Mouse (Mus musculus) CH12.LX (cell line): Measurements from ENCODE around the gene Tcea2. TPM values are rescaled to one million over a fixed set of nuclear protein-coding genes. Genes with fewer than 3 reads are reported as not detected.

Experiments used
- DNase-seq: peaks from one replicate; pipeline ENCODE4 v3.0.0-alpha.2; 2013; ENCODE audit errors: extremely low read depth
- H3K27ac ChIP-seq: 2 replicates; pipeline ENCODE4 v1.5.1; 2012; ENCODE audit warnings: low read depth, mild to moderate bottlenecking, control low read depth, moderate library complexity; ENCODE audit not compliant: insufficient read depth
- H3K27me3 ChIP-seq: replicated peaks from 2 replicates; pipeline ENCODE3; 2012; ENCODE audit warnings: inconsistent platforms
- H3K36me3 ChIP-seq, 2 experiments: replicated peaks in 1 of 2; 2 replicates each; pipeline versions ENCODE3 to v1.6.1; 2012; ENCODE audit warnings: inconsistent platforms in 1 of 2, low read length in 1 of 2, mild to moderate bottlenecking in 1 of 2, mixed read lengths in 1 of 2, moderate library complexity in 1 of 2; ENCODE audit not compliant: control insufficient read depth in 1 of 2, insufficient read depth in 1 of 2
- H3K4me1 ChIP-seq, 2 experiments: 2 replicates each; pipeline ENCODE4 v1.6.1; 2012; ENCODE audit warnings: inconsistent platforms in 1 of 2, moderate library complexity in 1 of 2; ENCODE audit not compliant: insufficient read depth in 2 of 2, control insufficient read depth in 1 of 2
- H3K4me2 ChIP-seq: 2 replicates; pipeline ENCODE4 v1.6.1; 2012; ENCODE audit warnings: low read depth, mild to moderate bottlenecking, control low read depth; ENCODE audit not compliant: poor library complexity, insufficient read depth, severe bottlenecking
- H3K4me3 ChIP-seq, 3 experiments: fragments of 150-350 bp in 1 of 3; sonication (generic) in 1 of 3; replicated peaks in 1 of 3; 2 replicates each; pipeline versions ENCODE3 to v1.5.1; 2011 to 2012; ENCODE audit warnings: low read depth in 2 of 3, low read length in 2 of 3, mild to moderate bottlenecking in 2 of 3, moderate library complexity in 2 of 3, control low read depth in 1 of 3, improper control_type of control experiment in 1 of 3, inconsistent platforms in 1 of 3, mixed read lengths in 1 of 3; ENCODE audit not compliant: poor library complexity in 1 of 3
- H3K79me2 ChIP-seq: replicated peaks from 2 replicates; pipeline ENCODE4 v1.6.1; 2012; ENCODE audit warnings: mild to moderate bottlenecking, moderate library complexity; ENCODE audit not compliant: control insufficient read depth, poor library complexity, insufficient read depth, severe bottlenecking; ENCODE audit errors: extremely low read depth
- H3K9ac ChIP-seq: 2 replicates; pipeline ENCODE4 v1.6.1; 2012; ENCODE audit warnings: low read depth, mild to moderate bottlenecking, control low read depth, moderate library complexity; ENCODE audit not compliant: insufficient read depth
- H3K9me3 ChIP-seq: replicated peaks from 2 replicates; pipeline ENCODE3; 2012; ENCODE audit warnings: low read length, inconsistent platforms, mixed read lengths
- BHLHE40 ChIP-seq: IDR thresholded peaks from 2 replicates; pipeline ENCODE4 v1.6.1; 2011; ENCODE audit warnings: mild to moderate bottlenecking, low read depth, low read length, improper control_type of control experiment
- CHD1 ChIP-seq: IDR thresholded peaks from 2 replicates; pipeline ENCODE4 v1.6.1; 2012; ENCODE audit warnings: low read depth, low read length, improper control_type of control experiment, inconsistent platforms
- CHD2 ChIP-seq: IDR thresholded peaks from 2 replicates; pipeline ENCODE4 v1.6.1; 2011; ENCODE audit warnings: low read length, improper control_type of control experiment
- CTCF ChIP-seq, 2 experiments: IDR thresholded peaks in 1 of 2; conservative IDR thresholded peaks in 1 of 2; 2 replicates each; pipeline ENCODE4 v1.5.1; 2011 to 2012; ENCODE audit warnings: low read depth in 2 of 2, low read length in 2 of 2, improper control_type of control experiment in 1 of 2, inconsistent platforms in 1 of 2, mild to moderate bottlenecking in 1 of 2, moderate library complexity in 1 of 2
- E2F4 ChIP-seq: IDR thresholded peaks from 2 replicates; pipeline ENCODE4 v1.6.1; 2011; ENCODE audit warnings: low read depth, low read length, improper control_type of control experiment; ENCODE audit not compliant: insufficient replicate concordance
- ELF1 ChIP-seq: IDR thresholded peaks from 2 replicates; pipeline ENCODE4 v1.6.1; 2014; ENCODE audit warnings: low read depth, mild to moderate bottlenecking, inconsistent platforms, low read length, improper control_type of control experiment
- EP300 ChIP-seq: IDR thresholded peaks from 2 replicates; pipeline ENCODE4 v1.6.1; 2011; ENCODE audit warnings: low read length, improper control_type of control experiment
- ETS1 ChIP-seq: conservative IDR thresholded peaks from 2 replicates; pipeline ENCODE4 v1.6.1; 2012; ENCODE audit warnings: low read depth, mild to moderate bottlenecking, inconsistent platforms, low read length, improper control_type of control experiment, moderate library complexity
- GABPA ChIP-seq: IDR thresholded peaks from 2 replicates; pipeline ENCODE4 v1.6.1; 2012; ENCODE audit warnings: low read depth, low read length, improper control_type of control experiment, inconsistent platforms; ENCODE audit not compliant: insufficient replicate concordance
- IRF4 ChIP-seq: IDR thresholded peaks from 2 replicates; pipeline ENCODE4 v1.6.1; 2014; ENCODE audit warnings: low read depth, mild to moderate bottlenecking, inconsistent platforms, low read length, improper control_type of control experiment
- JUN ChIP-seq: IDR thresholded peaks from 2 replicates; pipeline ENCODE4 v1.6.1; 2011; ENCODE audit warnings: low read depth, mild to moderate bottlenecking, low read length, improper control_type of control experiment, moderate library complexity; ENCODE audit not compliant: insufficient read depth
- JUND ChIP-seq: conservative IDR thresholded peaks from 2 replicates; pipeline ENCODE4 v1.6.1; 2011; ENCODE audit warnings: low read depth, low read length, improper control_type of control experiment
- KAT2A ChIP-seq: IDR thresholded peaks from 2 replicates; pipeline ENCODE4 v1.6.1; 2012; ENCODE audit warnings: low read length, improper control_type of control experiment, inconsistent platforms; ENCODE audit not compliant: insufficient replicate concordance
- MAFK ChIP-seq: IDR thresholded peaks from 2 replicates; pipeline ENCODE4 v1.6.1; 2011; ENCODE audit warnings: low read length, improper control_type of control experiment; ENCODE audit not compliant: insufficient replicate concordance
- MAX ChIP-seq: IDR thresholded peaks from 2 replicates; pipeline ENCODE4 v1.6.1; 2011; ENCODE audit warnings: low read length, improper control_type of control experiment
- MAZ ChIP-seq: IDR thresholded peaks from 2 replicates; pipeline ENCODE4 v1.6.1; 2012; ENCODE audit warnings: low read depth, mild to moderate bottlenecking, inconsistent platforms, low read length, improper control_type of control experiment, moderate library complexity
- MEF2A ChIP-seq: IDR thresholded peaks from 2 replicates; pipeline ENCODE4 v1.6.1; 2014; ENCODE audit warnings: low read depth, mild to moderate bottlenecking, inconsistent platforms, low read length, improper control_type of control experiment, borderline replicate concordance
- MXI1 ChIP-seq: IDR thresholded peaks from 2 replicates; pipeline ENCODE4 v1.6.1; 2011; ENCODE audit warnings: mild to moderate bottlenecking, low read depth, low read length, improper control_type of control experiment
- NELFE ChIP-seq: IDR thresholded peaks from 2 replicates; pipeline ENCODE4 v1.6.1; 2011; ENCODE audit warnings: low read depth, low read length, improper control_type of control experiment
- PAX5 ChIP-seq: IDR thresholded peaks from 2 replicates; pipeline ENCODE4 v1.6.1; 2012; ENCODE audit warnings: low read length, inconsistent platforms, mixed read lengths
- POLR2A ChIP-seq: IDR thresholded peaks from 2 replicates; pipeline ENCODE4 v1.6.1; 2011; ENCODE audit warnings: low read depth, mild to moderate bottlenecking, improper control_type of control experiment, low read length
- RAD21 ChIP-seq: IDR thresholded peaks from 2 replicates; pipeline ENCODE4 v1.6.1; 2011; ENCODE audit warnings: low read depth, mild to moderate bottlenecking, low read length, improper control_type of control experiment, moderate library complexity
- RCOR1 ChIP-seq: conservative IDR thresholded peaks from 2 replicates; pipeline ENCODE4 v1.6.1; 2012; ENCODE audit warnings: low read depth, mild to moderate bottlenecking, inconsistent platforms, low read length, improper control_type of control experiment
- SIN3A ChIP-seq: IDR thresholded peaks from 2 replicates; pipeline ENCODE4 v1.6.1; 2012; ENCODE audit warnings: low read length, improper control_type of control experiment, inconsistent platforms
- SMC3 ChIP-seq: IDR thresholded peaks from 2 replicates; pipeline ENCODE4 v1.6.1; 2011; ENCODE audit warnings: low read depth, low read length, improper control_type of control experiment
- TBP ChIP-seq: conservative IDR thresholded peaks from 2 replicates; pipeline ENCODE4 v1.6.1; 2011; ENCODE audit warnings: low read depth, low read length, improper control_type of control experiment
- TCF12 ChIP-seq: IDR thresholded peaks from 2 replicates; pipeline ENCODE4 v1.6.1; 2014; ENCODE audit warnings: low read depth, mild to moderate bottlenecking, inconsistent platforms, low read length, improper control_type of control experiment
- UBTF ChIP-seq: IDR thresholded peaks from 2 replicates; pipeline ENCODE4 v1.6.1; 2012; ENCODE audit warnings: low read depth, mild to moderate bottlenecking, inconsistent platforms, low read length, improper control_type of control experiment, moderate library complexity
- USF1 ChIP-seq: IDR thresholded peaks from 2 replicates; pipeline ENCODE4 v1.6.1; 2014; ENCODE audit warnings: low read depth, mild to moderate bottlenecking, inconsistent platforms, low read length, improper control_type of control experiment
- USF2 ChIP-seq: conservative IDR thresholded peaks from 2 replicates; pipeline ENCODE4 v1.6.1; 2011; ENCODE audit warnings: low read depth, low read length, improper control_type of control experiment
- ZKSCAN1 ChIP-seq: IDR thresholded peaks from 2 replicates; pipeline ENCODE4 v1.6.1; 2012; ENCODE audit warnings: low read depth, inconsistent platforms, low read length, improper control_type of control experiment, borderline replicate concordance
- ZMIZ1 ChIP-seq: IDR thresholded peaks from 2 replicates; pipeline ENCODE4 v1.6.1; 2012; ENCODE audit warnings: low read depth, mild to moderate bottlenecking, inconsistent platforms, low read length, improper control_type of control experiment
- ZNF384 ChIP-seq: IDR thresholded peaks from 2 replicates; pipeline ENCODE4 v1.6.1; 2012; ENCODE audit warnings: low read depth, low read length, improper control_type of control experiment, inconsistent platforms
- dilution Hi-C: fragments of 300-500 bp; cut with MboI; formaldehyde crosslinking; loops from 2 replicates; pipeline ENCODE4 v1.14.3; 2020; ENCODE audit warnings: low sequenced_read_pairs; ENCODE audit not compliant: extremely low pct_unique_long_range_greater_than_20kb, extremely low pct_ligation_motif_present
- in situ Hi-C: fragments of 300-500 bp; cut with MboI; formaldehyde crosslinking; loops from 3 replicates; pipeline ENCODE4 v1.14.3; 2019; ENCODE audit warnings: low sequenced_read_pairs, low pct_ligation_motif_present, low pct_unique_long_range_greater_than_20kb, mixed read lengths
- polyA plus RNA-seq: library from polyadenylated mRNA; unstranded; fragments of >175 nt; gene quantifications from 2 replicates; pipeline ENCODE4 v1.2.1, GENCODE M21; 2012; ENCODE audit warnings: low read depth; ENCODE audit not compliant: insufficient read length
- total RNA-seq, 2 experiments: library from RNA; depleted of rRNA; stranded (reverse); fragments of 300-350 nt in 1 of 2; fragments of >200 nt in 1 of 2; gene quantifications; 2 replicates each; pipeline ENCODE4 v1.2.3; 2012 to 2014

Gene Tcea2
- total and polyA plus RNA-seq, 3 experiments, result 8.8 to 14.4 (median 9.2) TPM

DNA sequence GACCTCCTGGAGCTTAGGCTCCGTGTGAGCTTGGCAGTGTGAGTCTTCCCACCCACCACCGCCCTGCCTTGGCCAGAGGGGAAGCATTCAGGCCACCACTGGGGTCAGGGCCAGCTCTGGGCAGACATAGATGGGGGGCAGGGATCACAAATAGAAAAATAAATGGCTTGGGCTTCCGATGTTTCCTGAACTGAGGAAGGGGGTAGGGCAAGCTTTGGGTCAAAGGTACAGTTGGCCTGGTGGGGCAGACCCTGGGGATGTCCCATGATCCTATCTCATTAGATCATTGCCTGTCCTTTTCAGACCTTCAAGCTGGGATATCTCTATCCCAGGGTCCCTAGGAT is 2.4 kb upstream of the Tcea2 start:
- DNase-seq, result no peak
- Histone ChIP-seq H3K27me3 (peaks cover 9% of the 10 kb centered on the region), H3K27ac (no peak overlapping the region), H3K36me3 (no peaks in the 10 kb centered on the region), H3K4me3 (no peak overlapping the region), H3K79me2 (no peaks in the 10 kb centered on the region), H3K9me3 (no peaks in the 10 kb centered on the region), H3K4me1 (peaks cover 21 to 46% of the 10 kb centered on the region in 2 experiments), H3K4me2 (no peak overlapping the region), H3K9ac (no peak overlapping the region)
- dilution Hi-C loops (no loop called here), in situ Hi-C loops (loop anchor here (5.0 kb wide), 1 partner anchor 35 kb away; no protein-coding TSS in a partner anchor)
- TF ChIP-seq JUN (no peak), ZMIZ1 (no peak), CTCF (conservative IDR thresholded peaks at IDR 0.05 in 1 of 2, IDR thresholded peaks at IDR 0.05 in 1 of 2; ENCODE audit: low read depth in 2 of 2, low read length in 2 of 2) (no peak)

DNA sequence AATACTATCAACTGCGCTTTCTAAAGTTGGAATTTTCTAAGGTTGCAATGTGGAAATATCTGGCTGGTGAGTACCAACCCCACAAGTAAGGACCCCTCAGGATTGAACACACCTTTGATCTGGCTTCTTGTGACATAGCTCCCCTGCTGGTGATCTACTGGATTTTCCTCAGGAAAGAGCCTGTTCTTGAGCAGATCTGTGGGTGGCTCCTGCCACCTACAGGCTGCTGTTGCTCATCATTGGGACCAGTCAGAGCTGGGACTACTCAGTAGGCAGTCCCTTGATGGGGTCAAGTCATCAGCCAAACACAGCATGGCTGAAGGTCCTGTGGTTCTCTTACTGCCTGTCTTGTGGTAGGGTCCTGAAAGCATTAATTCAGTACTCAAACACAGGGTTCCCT is 1.3 kb upstream of the Tcea2 start:
- no peak overlapping the region for H3K4me3 ChIP-seq
- no peaks in the 10 kb centered on the region for H3K79me2 ChIP-seq
- H3K36me3 ChIP-seq, result peaks cover 0 to 2% of the 10 kb centered on the region in 2 experiments
- no peaks in the 10 kb centered on the region for H3K9me3 ChIP-seq
- in situ Hi-C loops, result loop anchor here (5.0 kb wide), 1 partner anchor 36 kb away; no protein-coding TSS in a partner anchor
- no peak overlapping the region for H3K9ac ChIP-seq
- H3K27me3 ChIP-seq, result peaks cover 5% of the 10 kb centered on the region
- dilution Hi-C loops, result no loop called here
- peak; percentile 87 for DNase-seq
- no peak overlapping the region for H3K27ac ChIP-seq
- no peak overlapping the region for H3K4me2 ChIP-seq
- peaks cover 21 to 46% of the 10 kb centered on the region in 2 experiments for H3K4me1 ChIP-seq
- no peak for TF ChIP-seq E2F4
- no peak for TF ChIP-seq ZKSCAN1
- TF ChIP-seq UBTF, result no peak
- no peak for TF ChIP-seq ETS1
- peak; percentile 64; the same call in 1 of the 2 replicates for TF ChIP-seq IRF4
- TF ChIP-seq KAT2A, result no peak
- TF ChIP-seq GABPA, result no peak
- TF ChIP-seq CHD1, result no peak
- TF ChIP-seq CTCF (conservative IDR thresholded peaks at IDR 0.05 in 1 of 2, IDR thresholded peaks at IDR 0.05 in 1 of 2; ENCODE audit: low read depth in 2 of 2, low read length in 2 of 2), result peak; percentile 83 to 100
- TF ChIP-seq JUN, result no peak
- peak; percentile 100 for TF ChIP-seq RAD21
- TF ChIP-seq MAZ, result peak; percentile 61; the same call in 1 of the 2 replicates
- no peak for TF ChIP-seq RCOR1
- no peak for TF ChIP-seq TBP
- no peak for TF ChIP-seq USF2
- TF ChIP-seq MAFK, result no peak
- TF ChIP-seq JUND, result peak; percentile 55; the same call in 1 of the 2 replicates
- TF ChIP-seq MXI1, result peak; percentile 47; the same call in 1 of the 2 replicates
- TF ChIP-seq TCF12, result no peak
- TF ChIP-seq SIN3A, result no peak; the same call in 1 of the 2 replicates
- peak; percentile 85; the same call in 1 of the 2 replicates for TF ChIP-seq NELFE
- TF ChIP-seq ZNF384, result peak; percentile 61
- TF ChIP-seq ELF1, result peak; percentile 43; the same call in 1 of the 2 replicates
- peak; percentile 80 for TF ChIP-seq SMC3
- no peak for TF ChIP-seq USF1
- no peak for TF ChIP-seq EP300
- TF ChIP-seq CHD2, result no peak
- TF ChIP-seq MAX, result no peak; the same call in 1 of the 2 replicates
- no peak for TF ChIP-seq PAX5
- TF ChIP-seq POLR2A, result peak; percentile 47; the same call in 1 of the 2 replicates
- 0 out of 2 replicates have a peak, but pooled peaks have one; percentile 18 for TF ChIP-seq BHLHE40
- peak; percentile 48; the same call in 1 of the 2 replicates for TF ChIP-seq MEF2A
